Mouse (Mus musculus) heart, embryonic 10.5 days (tissue): ENCODE measurements at regions not wholly inside any gene's neighbourhood (a gene's known extent, or its start where the extent isn't known, plus 50 kb on each side); places are given as distances from the start of the nearest gene placed in this dataset.
"Not testable (repeated sequence)": the region's sequence is repeated elsewhere in the genome, so short reads cannot be mapped to it uniquely, and the experiment has no call there.

ENCODE experiments used
- DNase-seq: peaks from one replicate; pipeline ENCODE4 v3.0.0-alpha.2; 2017; ENCODE audit warnings: low spot score
- H3K27ac ChIP-seq: fragments of 300-500 bp; sonication (generic); 2 replicates; pipeline ENCODE4 v1.5.1; 2016; ENCODE audit warnings: mild to moderate bottlenecking
- H3K27me3 ChIP-seq: fragments of 300-500 bp; sonication (generic); 2 replicates; pipeline ENCODE4 v1.6.1; 2016; ENCODE audit warnings: mild to moderate bottlenecking; ENCODE audit not compliant: poor library complexity, insufficient read depth, severe bottlenecking
- H3K36me3 ChIP-seq: fragments of 300-500 bp; sonication (generic); 2 replicates; pipeline ENCODE4 v1.6.1; 2016; ENCODE audit warnings: mild to moderate bottlenecking, moderate library complexity
- H3K4me1 ChIP-seq: fragments of 300-500 bp; sonication (generic); 2 replicates; pipeline ENCODE4 v1.6.1; 2016; ENCODE audit warnings: mild to moderate bottlenecking
- H3K4me3 ChIP-seq: fragments of 300-500 bp; sonication (generic); 2 replicates; pipeline ENCODE4 v1.5.1; 2016; ENCODE audit warnings: mild to moderate bottlenecking, moderate library complexity
- H3K9me3 ChIP-seq: fragments of 300-500 bp; sonication (generic); 2 replicates; pipeline ENCODE4 v1.6.1; 2016; ENCODE audit warnings: mild to moderate bottlenecking, moderate library complexity
- WGBS: fragments of 180-500 bp; shearing (Covaris S2); methylation state at CpG from one replicate; pipeline ENCODE4 v1.1.7; 2016; 5-methylcytosine and 5-hydroxymethylcytosine counted together

- H3K27ac ChIP-seq, result no peak overlapping the region
- 32% methylated on average over 13 of the region's 13 CpGs for WGBS
- no peaks in the 10 kb centered on the region for H3K9me3 ChIP-seq
- H3K27me3 ChIP-seq, result peaks cover 24% of the 10 kb centered on the region
- H3K4me3 ChIP-seq, result peak overlapping the region; percentile 51
- no peaks in the 10 kb centered on the region for H3K36me3 ChIP-seq
- no peak for DNase-seq
- H3K4me1 ChIP-seq, result no peaks in the 10 kb centered on the region
Measured at GRCm38 (mm10) chr8:78064161-78064560, 148.9 kb upstream of the Ttc29 start.

GRCm38 (mm10) chr8:78065890-78066493, 147.1 kb upstream of the Ttc29 start:
- Histone ChIP-seq H3K27ac (no peak overlapping the region), H3K4me3 (no peak overlapping the region), H3K36me3 (no peaks in the 10 kb centered on the region), H3K9me3 (no peaks in the 10 kb centered on the region), H3K4me1 (no peaks in the 10 kb centered on the region), H3K27me3 (peaks cover 24% of the 10 kb centered on the region)
- 37% methylated on average over 10 of the region's 10 CpGs for WGBS
- no peak for DNase-seq

GRCm38 (mm10) chr8:78068087-78068910, 144.8 kb upstream of the Ttc29 start:
- DNase-seq, result no peak
- WGBS, result 23% methylated on average over 13 of the region's 13 CpGs
- Histone ChIP-seq H3K4me1 (no peaks in the 10 kb centered on the region), H3K27me3 (peaks cover 24% of the 10 kb centered on the region), H3K27ac (no peak overlapping the region), H3K36me3 (no peaks in the 10 kb centered on the region), H3K4me3 (no peak overlapping the region), H3K9me3 (no peaks in the 10 kb centered on the region)

GRCm38 (mm10) chr8:78073821-78074220, 139.3 kb upstream of the Ttc29 start:
- no peak for DNase-seq
- H3K27me3 ChIP-seq, result 0 out of 2 replicates have a peak, but pooled peaks cover 2% of the 10 kb centered on the region
- no peaks in the 10 kb centered on the region for H3K36me3 ChIP-seq
- WGBS, result 78% methylated on average over 7 of the region's 7 CpGs
- no peaks in the 10 kb centered on the region for H3K9me3 ChIP-seq
- peaks cover 9% of the 10 kb centered on the region; the same call in 1 of the 2 replicates for H3K4me1 ChIP-seq
- no peak overlapping the region for H3K27ac ChIP-seq
- no peak overlapping the region for H3K4me3 ChIP-seq

- H3K4me1 ChIP-seq, result peaks cover 9% of the 10 kb centered on the region; the same call in 1 of the 2 replicates
- no peak for DNase-seq
- H3K27ac ChIP-seq, result no peak overlapping the region
- no peaks in the 10 kb centered on the region for H3K36me3 ChIP-seq
- no peaks in the 10 kb centered on the region for H3K27me3 ChIP-seq
- WGBS, result 38% methylated on average over 4 of the region's 4 CpGs
- H3K4me3 ChIP-seq, result no peak overlapping the region
- H3K9me3 ChIP-seq, result no peaks in the 10 kb centered on the region
Measured at GRCm38 (mm10) chr8:78077122-78077521, 136.0 kb upstream of the Ttc29 start.

GRCm38 (mm10) chr8:78081395-78081794, 131.7 kb upstream of the Ttc29 start:
- H3K27me3 ChIP-seq, H3K9me3 ChIP-seq, DNase-seq, H3K4me3 ChIP-seq, H3K36me3 ChIP-seq, H3K27ac ChIP-seq: not testable (repeated sequence)
- WGBS, result 60% methylated on average over 7 of the region's 7 CpGs
- H3K4me1 ChIP-seq, result peaks cover 11% of the 10 kb centered on the region; the same call in 1 of the 2 replicates

- H3K4me1 ChIP-seq, result 0 out of 2 replicates have a peak, but pooled peaks cover 2% of the 10 kb centered on the region
- WGBS, result 84% methylated on average over 2 of the region's 2 CpGs
- H3K27me3 ChIP-seq, result no peaks in the 10 kb centered on the region
- DNase-seq, result no peak
- no peaks in the 10 kb centered on the region for H3K36me3 ChIP-seq
- H3K4me3 ChIP-seq, result no peak overlapping the region
- H3K9me3 ChIP-seq, result no peaks in the 10 kb centered on the region
- H3K27ac ChIP-seq, result no peak overlapping the region
Measured at GRCm38 (mm10) chr8:78083012-78083411, 130.1 kb upstream of the Ttc29 start.

GRCm38 (mm10) chr8:78086361-78086760, 126.7 kb upstream of the Ttc29 start:
- H3K9me3 ChIP-seq, result no peaks in the 10 kb centered on the region
- peaks cover 7% of the 10 kb centered on the region; the same call in 1 of the 2 replicates for H3K4me1 ChIP-seq

GRCm38 (mm10) chr8:78090382-78091122, 122.5 kb upstream of the Ttc29 start:
- 58% methylated on average over 9 of the region's 9 CpGs for WGBS
- no peak overlapping the region for H3K27ac ChIP-seq
- H3K36me3 ChIP-seq, result no peaks in the 10 kb centered on the region
- H3K4me1 ChIP-seq, result peaks cover 5% of the 10 kb centered on the region; the same call in 1 of the 2 replicates
- no peaks in the 10 kb centered on the region for H3K9me3 ChIP-seq
- no peaks in the 10 kb centered on the region for H3K27me3 ChIP-seq
- H3K4me3 ChIP-seq, result no peak overlapping the region
- DNase-seq, result no peak

More at GRCm38 (mm10) chr8:78086361-78086760, 126.7 kb upstream of the Ttc29 start:
- no peak overlapping the region for H3K27ac ChIP-seq
- no peaks in the 10 kb centered on the region for H3K27me3 ChIP-seq
- no peaks in the 10 kb centered on the region for H3K36me3 ChIP-seq
- WGBS, result 88% methylated on average over 3 of the region's 3 CpGs
- H3K4me3 ChIP-seq, result no peak overlapping the region
- DNase-seq, result no peak

GRCm38 (mm10) chr8:78096383-78096782, 116.7 kb upstream of the Ttc29 start:
- H3K9me3 ChIP-seq, result no peaks in the 10 kb centered on the region
- H3K36me3 ChIP-seq, result no peaks in the 10 kb centered on the region
- WGBS, result 53% methylated on average over 5 of the region's 5 CpGs
- DNase-seq, result no peak
- no peaks in the 10 kb centered on the region for H3K4me1 ChIP-seq
- H3K27me3 ChIP-seq, result no peaks in the 10 kb centered on the region
- no peak overlapping the region for H3K27ac ChIP-seq
- H3K4me3 ChIP-seq, result no peak overlapping the region

- no peaks in the 10 kb centered on the region for H3K27me3 ChIP-seq
- DNase-seq, result no peak
- H3K4me1 ChIP-seq, result no peaks in the 10 kb centered on the region
- H3K9me3 ChIP-seq, result no peaks in the 10 kb centered on the region
- H3K36me3 ChIP-seq, result no peaks in the 10 kb centered on the region
- no peak overlapping the region for H3K27ac ChIP-seq
- no peak overlapping the region for H3K4me3 ChIP-seq
- WGBS, result 29% methylated on average over 6 of the region's 6 CpGs
Measured at GRCm38 (mm10) chr8:78098191-78098745, 114.8 kb upstream of the Ttc29 start.

GRCm38 (mm10) chr8:78099091-78099490, 114.0 kb upstream of the Ttc29 start:
- WGBS, result 85% methylated on average over 3 of the region's 3 CpGs
- no peaks in the 10 kb centered on the region for H3K36me3 ChIP-seq
- DNase-seq, result no peak

More at GRCm38 (mm10) chr8:78099091-78099490, 114.0 kb upstream of the Ttc29 start:
- Histone ChIP-seq H3K27ac (no peak overlapping the region), H3K4me3 (no peak overlapping the region), H3K4me1 (no peaks in the 10 kb centered on the region), H3K27me3 (no peaks in the 10 kb centered on the region), H3K9me3 (no peaks in the 10 kb centered on the region)
